Mouse (Mus musculus): ENCODE data around the gene Ssr2.
"Not testable (repeated sequence)": the region's sequence is repeated elsewhere in the genome, so short reads cannot be mapped to it uniquely, and the experiment has no call there.

DNA sequence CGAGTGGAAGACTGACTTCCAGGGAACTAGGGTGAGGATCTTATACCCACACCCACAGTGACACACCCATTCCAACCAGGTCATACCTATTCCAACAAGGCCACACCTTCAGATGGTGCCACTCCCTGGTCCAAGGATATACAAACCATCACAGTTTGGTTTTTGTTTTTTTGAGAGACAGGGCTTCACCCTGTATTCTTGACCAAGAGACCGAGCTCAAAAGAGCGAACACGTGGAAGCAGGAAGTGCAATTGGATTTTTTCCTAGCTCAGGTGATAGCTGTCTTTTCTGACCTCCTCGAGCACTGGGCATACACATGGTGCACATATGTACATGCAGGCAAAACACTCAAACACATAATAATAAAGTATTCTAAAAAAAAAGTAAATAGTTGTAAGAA is 2.2 kb downstream of the Ssr2 start:
- not testable (repeated sequence) for TF ChIP-seq CTCF (IDR thresholded peaks at IDR 0.05; ENCODE audit: low read depth); EP300 (optimal IDR thresholded peaks at IDR 0.05)

Data from stomach, postnatal 0 days (tissue).